Mouse (Mus musculus) cerebellum, adult 2 months (tissue): ENCODE data around the gene Il6st.

ENCODE experiments used
- CTCF ChIP-seq: fragments of 200-500 bp; IDR thresholded peaks from 2 replicates; pipeline ENCODE4 v1.5.1; 2011; ENCODE audit warnings: low read depth, mild to moderate bottlenecking, control low read depth, low read length, moderate library complexity, borderline replicate concordance; ENCODE audit not compliant: insufficient read depth
- POLR2A ChIP-seq: fragments of 200-500 bp; IDR thresholded peaks from 2 replicates; pipeline ENCODE4 v1.6.1; 2011; ENCODE audit warnings: low read length, control low read depth, borderline replicate concordance; ENCODE audit not compliant: insufficient read depth

- TF ChIP-seq POLR2A = no peak
- TF ChIP-seq CTCF = no peak
Measured at GRCm38 (mm10) chr13:112425181-112425654, 38.7 kb upstream of the Il6st start.
